Mouse (Mus musculus) mesoderm, embryonic 11.5 days (tissue): ENCODE data around the gene Pdzk1ip1.

ENCODE experiments used
- DNase-seq: peaks from one replicate; pipeline ENCODE4 v3.0.0-alpha.2; 2012; ENCODE audit warnings: low read depth, low spot score

The Pdzk1ip1 gene

GRCm38 (mm10) chr4:115075204-115075915 lies 13.1 kb upstream of the Pdzk1ip1 start:
- DNase-seq, result no peak

- peak; percentile 68 for DNase-seq
Observed at GRCm38 (mm10) chr4:115078892-115079820, 9.4 kb upstream of the Pdzk1ip1 start.

DNA sequence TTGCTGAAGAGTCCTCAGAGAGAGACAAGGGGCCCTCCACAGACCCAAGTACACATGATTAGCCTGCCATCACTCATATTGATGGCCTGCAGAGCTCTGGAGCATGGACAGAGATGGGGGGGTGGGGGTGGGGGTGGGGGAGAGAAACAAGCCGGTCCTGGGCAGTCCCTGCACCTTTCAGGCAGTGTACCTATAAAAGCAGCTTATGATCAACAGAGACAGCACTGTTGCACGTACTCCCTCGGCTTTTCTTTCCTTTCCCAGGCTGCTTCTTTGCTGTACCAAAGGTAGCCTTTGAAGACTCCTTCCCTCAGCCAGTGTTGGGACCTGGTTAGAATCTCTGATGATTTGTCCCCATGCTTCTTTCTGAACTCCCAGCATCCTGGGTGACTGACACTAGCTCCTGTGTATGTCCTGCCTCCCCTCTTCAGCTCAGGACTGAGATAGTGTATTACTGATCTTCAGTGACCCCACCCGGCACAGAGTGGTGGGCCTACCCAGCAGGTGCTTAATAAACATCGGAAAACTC lies 8.6 kb upstream of the Pdzk1ip1 start:
- DNase-seq, result no peak

DNA sequence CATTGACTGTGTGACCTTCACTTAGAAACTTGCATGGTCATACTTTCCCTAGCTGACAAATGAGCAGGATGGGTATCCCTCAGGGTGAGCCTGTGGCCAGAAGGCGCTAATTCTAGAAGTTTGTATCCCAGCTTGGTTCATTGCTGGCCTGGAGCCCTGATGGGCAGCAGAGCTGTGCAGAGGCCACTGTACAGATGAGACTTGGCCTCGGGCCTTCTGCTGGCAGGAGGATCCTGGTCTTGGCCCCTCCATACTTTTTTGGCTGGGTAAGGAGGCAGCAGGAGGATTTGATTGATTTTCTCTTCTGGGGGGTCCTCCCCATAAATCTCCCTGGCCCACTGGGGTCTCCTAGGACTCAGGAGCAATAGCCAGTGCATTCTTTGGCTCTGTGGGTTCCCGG lies 5.5 kb upstream of the Pdzk1ip1 start:
- DNase-seq, result no peak

DNA sequence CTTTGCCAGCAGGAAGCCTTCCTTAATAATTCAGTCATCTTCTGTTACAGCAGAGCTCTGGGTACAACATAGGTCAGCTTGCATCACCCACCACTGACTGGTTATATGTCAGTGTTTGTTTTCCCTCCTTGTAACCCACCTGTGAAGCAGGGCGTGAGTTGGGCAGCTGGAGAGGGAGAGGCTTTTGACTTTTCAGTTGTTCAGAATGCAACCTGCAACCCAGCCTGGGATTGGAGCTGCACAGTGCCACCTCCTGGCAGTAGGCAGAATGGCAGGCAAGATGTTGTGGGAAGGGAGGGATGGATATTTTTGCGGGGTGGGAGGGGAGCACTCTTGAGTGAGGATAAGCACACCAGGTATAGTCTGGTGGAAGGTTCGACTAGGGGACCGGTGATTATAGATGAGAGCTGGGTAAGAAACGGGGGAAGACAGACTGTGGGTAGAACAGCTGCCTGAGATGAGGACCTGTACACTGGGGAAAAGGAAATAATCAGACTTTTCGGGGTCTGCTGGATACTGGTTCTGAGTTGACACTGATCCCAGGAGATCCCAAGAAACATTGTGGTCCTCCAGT lies 2.9 kb upstream of the Pdzk1ip1 start:
- peak; percentile 72 for DNase-seq

GRCm38 (mm10) chr4:115086257-115086656 lies 2.3 kb upstream of the Pdzk1ip1 start:
- no peak for DNase-seq

GRCm38 (mm10) chr4:115086763-115087415 lies 1.6 kb upstream of the Pdzk1ip1 start:
- no peak for DNase-seq

GRCm38 (mm10) chr4:115090592-115090991 lies 2.1 kb downstream of the Pdzk1ip1 start:
- no peak for DNase-seq

GRCm38 (mm10) chr4:115091806-115092205 lies 3.3 kb downstream of the Pdzk1ip1 start:
- DNase-seq, result no peak

GRCm38 (mm10) chr4:115093331-115093864 lies 4.9 kb downstream of the Pdzk1ip1 start:
- no peak for DNase-seq

DNA sequence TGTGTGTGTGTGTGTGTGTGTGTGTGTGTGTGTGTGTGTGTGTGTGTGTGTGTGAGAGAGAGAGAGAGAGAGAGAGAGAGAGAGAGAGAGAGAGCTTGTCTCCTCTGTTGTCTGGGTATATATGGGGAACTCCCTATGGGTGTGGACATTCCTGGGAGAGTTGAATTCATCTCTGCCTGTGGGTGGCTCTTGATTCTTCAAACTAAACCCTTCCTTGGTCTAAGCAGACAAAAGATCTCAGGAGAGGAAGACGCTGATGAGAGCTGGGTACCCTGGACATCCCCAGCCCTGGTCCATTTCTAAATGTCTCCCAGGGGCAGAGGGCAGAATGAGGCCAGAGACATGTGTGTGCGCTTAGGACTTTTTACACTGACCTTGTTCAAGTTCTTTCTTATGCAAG lies 5.5 kb downstream of the Pdzk1ip1 start:
- no peak for DNase-seq

- DNase-seq, result peak; percentile 48
Observed at GRCm38 (mm10) chr4:115095671-115096434, 7.3 kb downstream of the Pdzk1ip1 start.

DNA sequence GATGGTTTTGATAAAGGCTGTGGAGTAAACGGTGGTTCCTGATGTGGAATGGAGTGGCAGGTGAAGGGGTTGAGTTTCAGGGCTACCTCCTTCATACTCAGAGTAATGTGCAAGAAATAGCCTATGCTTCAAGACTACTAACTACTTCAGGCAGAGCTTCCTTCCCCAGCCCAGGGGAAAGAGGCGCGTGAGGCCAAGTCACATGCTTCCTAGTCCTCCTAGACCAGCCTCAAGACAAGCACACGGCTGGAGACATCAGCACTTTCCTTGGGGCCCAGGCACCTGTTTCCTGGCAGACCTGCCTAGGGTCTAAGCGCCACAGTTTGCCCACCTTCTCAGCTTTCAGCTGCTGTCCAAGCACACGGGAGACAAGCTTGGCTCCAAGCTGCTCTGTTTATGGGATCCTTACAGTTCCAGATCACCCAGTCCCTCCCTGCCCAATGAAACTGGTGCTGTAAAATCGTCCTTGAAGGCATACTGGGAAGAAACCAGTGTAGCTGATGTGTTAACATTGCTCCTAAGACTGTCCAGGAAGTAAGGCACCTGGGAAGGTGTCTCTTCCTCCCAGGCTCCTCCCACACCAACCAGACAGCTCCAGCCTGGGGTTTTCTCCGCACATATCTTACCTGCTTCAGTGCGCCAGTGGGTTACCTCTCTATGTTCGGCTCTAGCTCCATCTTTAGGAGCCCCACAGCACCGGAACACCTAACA lies 8.1 kb downstream of the Pdzk1ip1 start:
- DNase-seq, result no peak

DNA sequence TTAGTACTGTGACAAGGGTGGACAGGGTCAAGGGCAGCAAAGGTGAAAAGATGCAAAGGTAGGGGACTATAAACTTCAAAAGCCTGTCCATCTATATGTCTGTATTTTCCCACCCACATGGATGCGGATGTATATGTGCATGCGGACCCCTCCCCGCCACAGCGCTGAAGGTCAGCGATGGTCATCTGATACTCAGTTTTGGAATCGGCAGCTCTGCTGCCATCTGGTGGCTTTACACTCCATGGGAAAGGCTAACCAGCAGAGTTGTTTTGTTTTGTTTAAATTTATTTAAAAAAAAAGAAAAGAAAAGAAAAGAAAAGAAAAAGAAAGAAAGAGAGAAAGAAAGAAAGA lies 8.6 kb downstream of the Pdzk1ip1 start:
- peak; percentile 44 for DNase-seq

DNA sequence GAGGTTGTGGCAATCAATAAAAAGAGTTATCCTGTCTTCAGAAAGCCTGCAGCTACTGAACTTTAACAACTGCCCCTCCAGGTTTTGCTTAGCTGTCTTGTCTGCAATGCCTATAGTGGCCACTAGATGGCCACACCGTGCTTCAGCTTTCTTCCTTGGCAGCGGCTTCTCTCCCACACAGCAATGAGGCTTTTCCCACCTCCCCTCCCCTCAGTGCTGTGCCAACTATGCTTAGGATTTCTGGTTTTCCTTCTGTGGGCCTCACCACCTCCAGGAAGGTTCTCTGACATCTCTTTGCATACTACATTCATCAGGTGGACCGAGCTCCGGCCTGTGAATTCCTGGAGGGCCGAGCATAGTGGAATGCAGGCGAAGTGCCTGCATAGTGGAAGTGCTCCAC lies 13.2 kb downstream of the Pdzk1ip1 start:
- peak; percentile 83 for DNase-seq

GRCm38 (mm10) chr4:115103510-115103909 lies 15.0 kb downstream of the Pdzk1ip1 start:
- no peak for DNase-seq

- DNase-seq, result no peak
Observed at GRCm38 (mm10) chr4:115111167-115111566, 22.7 kb downstream of the Pdzk1ip1 start.

GRCm38 (mm10) chr4:115113266-115113665 lies 24.8 kb downstream of the Pdzk1ip1 start:
- no peak for DNase-seq

DNA sequence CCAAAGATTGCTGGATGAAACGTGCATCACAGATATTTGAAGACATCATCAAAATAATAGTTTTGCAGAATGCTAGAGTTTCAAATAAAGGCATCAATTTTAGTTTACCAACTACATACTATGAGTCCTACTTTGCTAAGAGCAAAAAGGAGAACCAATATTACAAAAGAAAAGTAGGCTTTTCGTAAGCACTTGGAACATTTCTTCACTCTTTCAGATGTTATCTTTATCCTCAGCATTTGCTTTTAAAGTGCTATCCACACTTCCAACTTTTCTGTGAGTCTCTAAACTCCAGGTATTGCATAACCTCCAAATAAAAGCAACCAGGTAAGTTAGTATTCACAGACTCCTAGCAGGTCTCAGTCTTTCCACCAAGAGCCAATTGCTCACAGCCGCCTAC lies 31.1 kb downstream of the Pdzk1ip1 start:
- no peak for DNase-seq

- no peak for DNase-seq
Observed at GRCm38 (mm10) chr4:115121162-115121561, 32.7 kb downstream of the Pdzk1ip1 start.
